Mouse (Mus musculus) testis, adult 2 months (tissue): Measurements from ENCODE around the gene Cacna1c.

Experiments
- CTCF ChIP-seq: fragments of 200-500 bp; IDR thresholded peaks from 2 replicates; pipeline ENCODE4 v1.5.1; 2012; ENCODE audit warnings: low read depth, mild to moderate bottlenecking, inconsistent platforms, low read length, moderate library complexity; ENCODE audit not compliant: control insufficient read depth, insufficient read depth, insufficient replicate concordance
- POLR2A ChIP-seq: fragments of 200-500 bp; IDR thresholded peaks from 2 replicates; pipeline ENCODE4 v1.6.1; 2012; ENCODE audit warnings: low read depth, mild to moderate bottlenecking, inconsistent platforms, low read length, moderate library complexity; ENCODE audit not compliant: control insufficient read depth

DNA sequence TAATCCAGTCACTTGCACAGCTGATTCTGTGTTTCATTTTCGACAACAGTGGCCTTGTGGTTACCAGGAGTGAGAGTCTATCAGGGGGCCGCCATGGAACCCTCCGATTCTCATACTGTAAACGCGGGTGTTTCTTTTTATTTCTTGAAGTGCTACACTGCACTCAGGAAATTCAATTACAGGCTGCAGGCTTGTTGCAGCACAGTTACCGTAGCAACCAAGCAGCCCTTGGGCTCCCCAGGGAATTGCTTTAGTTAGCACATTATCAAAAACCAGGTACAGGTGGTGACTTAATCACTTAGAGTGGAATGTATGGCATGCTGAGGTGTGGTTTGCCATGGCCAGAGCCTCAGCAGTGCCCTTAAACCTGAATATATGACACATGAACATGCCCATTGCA is 621.9 kb downstream of the Cacna1c start:
- no peak for TF ChIP-seq POLR2A
- TF ChIP-seq CTCF, result no peak
